Mouse (Mus musculus): ENCODE results near the gene Gm4513.
"Not testable (repeated sequence)": the region's sequence is repeated elsewhere in the genome, so short reads cannot be mapped to it uniquely, and the experiment has no call there.

Gm4513 gene

DNA sequence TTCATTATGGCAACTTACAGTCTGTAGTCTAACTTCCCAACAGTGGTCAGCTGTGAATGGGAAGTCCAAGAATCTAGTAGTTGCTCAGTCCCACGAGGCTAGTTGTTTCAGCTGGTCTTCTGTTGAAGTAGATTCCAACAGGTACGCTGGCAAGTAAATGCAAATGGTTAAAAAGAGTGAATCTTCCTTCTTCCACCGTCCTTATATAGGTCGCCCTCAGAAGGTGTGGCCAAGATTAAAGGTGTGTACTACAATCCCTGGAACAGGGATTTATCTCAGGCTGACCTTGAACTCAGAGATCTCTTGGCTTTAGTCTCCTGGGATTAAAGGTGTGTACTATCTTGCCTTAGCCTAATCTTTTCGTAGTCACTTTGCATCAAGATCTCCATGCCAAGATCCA, at the start of gene Gm4513:
Gene Gm4513 (minus strand): TSS at position 101 of the 400 bp plus-strand sequence.
- not testable (repeated sequence) for DNase-seq (ENCODE audit: low read depth in 1 of 2, low spot score in 2 of 2)

DNA sequence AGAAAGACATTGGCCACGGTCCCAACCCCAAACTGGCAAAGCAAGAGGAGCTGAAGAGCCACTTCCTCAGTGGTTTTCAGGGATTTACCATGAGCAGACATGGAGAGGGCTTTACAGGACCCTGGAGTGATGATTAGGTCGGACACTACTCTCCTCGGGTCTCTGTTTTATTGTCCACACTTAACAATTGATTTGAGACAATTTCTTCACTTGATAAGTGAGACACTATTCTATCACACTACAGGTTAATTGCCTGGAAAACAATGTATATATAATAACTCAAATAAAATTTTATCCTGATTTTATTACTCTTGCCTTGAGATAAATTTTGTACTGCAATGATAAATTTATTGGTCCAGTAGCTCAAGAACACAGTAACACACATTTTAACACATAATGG, 22.7 kb downstream of the Gm4513 start, which contains the start of gene Gm4141:
Gene Gm4141 (minus strand): TSS at position 101 of the 400 bp plus-strand sequence.
- DNase-seq (ENCODE audit: low read depth in 1 of 2, low spot score in 2 of 2) = not testable (repeated sequence)

DNA sequence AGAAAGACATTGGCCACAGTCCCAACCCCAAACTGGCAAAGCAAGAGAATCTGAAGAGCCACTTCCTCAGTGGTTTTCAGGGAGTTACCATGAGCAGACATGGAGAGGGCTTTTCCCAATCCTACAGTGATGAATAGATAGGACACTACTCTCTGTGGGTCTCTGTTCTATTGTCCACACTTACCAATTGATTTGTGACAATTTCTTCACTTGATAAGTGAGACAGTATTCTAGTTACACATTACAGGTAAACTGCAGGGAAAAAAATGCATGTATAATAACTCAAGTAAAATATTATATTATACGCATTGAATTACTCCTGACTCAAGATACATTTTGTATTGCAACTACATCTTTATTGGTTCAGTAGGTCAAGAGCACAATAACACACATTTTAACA, 53.2 kb downstream of the Gm4513 start, which contains the start of gene Gm5726:
Gene Gm5726 (minus strand): TSS at position 101 of the 400 bp plus-strand sequence.
- not testable (repeated sequence) for DNase-seq (ENCODE audit: low read depth in 1 of 2, low spot score in 2 of 2)
